Mouse (Mus musculus): ENCODE data around the gene Cyp1a1. TPM values are rescaled to one million over a fixed set of nuclear protein-coding genes. Genes with fewer than 3 reads are reported as not detected.

The Cyp1a1 gene
- polyA plus RNA-seq, 2 experiments = 0.04 TPM; not detected in 1

GRCm38 (mm10) chr9:57644944-57645893, 42.5 kb upstream of the Cyp1a1 start:
- DNase-seq (ENCODE audit: low spot score) (peak; percentile 85), ATAC-seq (ENCODE audit: low FRiP score, low read depth) (peak; percentile 91)
- WGBS = 1% methylated on average over 25 of the region's 85 CpGs
- Histone ChIP-seq H3K27me3 (ENCODE audit: control insufficient read depth, insufficient read depth, low read length) (no peaks in the 10 kb centered on the region), H3K9me3 (ENCODE audit: control insufficient read depth, low read length) (no peaks in the 10 kb centered on the region), H3K4me3 (replicated peaks; ENCODE audit: low read length) (peak overlapping the region; percentile 95), H3K4me1 (ENCODE audit: control insufficient read depth, insufficient read depth, low read length) (peaks cover 33% of the 10 kb centered on the region), H3K9ac (ENCODE audit: low read depth, low read length, severe bottlenecking) (peak overlapping the region; percentile 98), H3K27ac (replicated peaks; ENCODE audit: low read depth, low read length) (peak overlapping the region; percentile 93), H3K4me2 (replicated peaks; ENCODE audit: low read depth, low read length, severe bottlenecking) (peak overlapping the region; percentile 71), H3K36me3 (ENCODE audit: control insufficient read depth, insufficient read depth, low read length) (peaks cover 8% of the 10 kb centered on the region)
- 0 out of 2 replicates have a peak, but pooled peaks have one; percentile 49 for TF ChIP-seq POLR2A (IDR thresholded peaks at IDR 0.05; ENCODE audit: borderline replicate concordance, extremely low read depth, insufficient read depth, insufficient read length)

GRCm38 (mm10) chr9:57646551-57647103, 41.1 kb upstream of the Cyp1a1 start:
- no peak for TF ChIP-seq POLR2A (IDR thresholded peaks at IDR 0.05; ENCODE audit: borderline replicate concordance, extremely low read depth, insufficient read depth, insufficient read length)
- DNase-seq (ENCODE audit: low spot score) = no peak
- Histone ChIP-seq H3K27ac (replicated peaks; ENCODE audit: low read depth, low read length) (no peak overlapping the region), H3K27me3 (ENCODE audit: control insufficient read depth, insufficient read depth, low read length) (no peaks in the 10 kb centered on the region), H3K36me3 (ENCODE audit: control insufficient read depth, insufficient read depth, low read length) (peaks cover 6% of the 10 kb centered on the region; the same call in 1 of the 2 replicates), H3K4me2 (replicated peaks; ENCODE audit: low read depth, low read length, severe bottlenecking) (no peak overlapping the region), H3K4me1 (ENCODE audit: control insufficient read depth, insufficient read depth, low read length) (peaks cover 31% of the 10 kb centered on the region), H3K4me3 (replicated peaks; ENCODE audit: low read length) (no peak overlapping the region), H3K9ac (ENCODE audit: low read depth, low read length, severe bottlenecking) (no peak overlapping the region), H3K9me3 (ENCODE audit: control insufficient read depth, low read length) (no peaks in the 10 kb centered on the region)
- ATAC-seq (ENCODE audit: low FRiP score, low read depth) = no peak
- WGBS = 57% methylated on average over 12 of the region's 12 CpGs

- Histone ChIP-seq H3K9ac (ENCODE audit: low read depth, low read length, severe bottlenecking) (no peak overlapping the region), H3K27ac (replicated peaks; ENCODE audit: low read depth, low read length) (no peak overlapping the region), H3K27me3 (ENCODE audit: control insufficient read depth, insufficient read depth, low read length) (no peaks in the 10 kb centered on the region), H3K9me3 (ENCODE audit: control insufficient read depth, low read length) (no peaks in the 10 kb centered on the region), H3K4me1 (ENCODE audit: control insufficient read depth, insufficient read depth, low read length) (peaks cover 28% of the 10 kb centered on the region), H3K36me3 (ENCODE audit: control insufficient read depth, insufficient read depth, low read length) (no peaks in the 10 kb centered on the region), H3K4me3 (replicated peaks; ENCODE audit: low read length) (no peak overlapping the region), H3K4me2 (replicated peaks; ENCODE audit: low read depth, low read length, severe bottlenecking) (no peak overlapping the region)
- 76% methylated on average over 4 of the region's 4 CpGs for WGBS
- no peak for ATAC-seq (ENCODE audit: low FRiP score, low read depth)
- no peak for TF ChIP-seq POLR2A (IDR thresholded peaks at IDR 0.05; ENCODE audit: borderline replicate concordance, extremely low read depth, insufficient read depth, insufficient read length)
- no peak for DNase-seq (ENCODE audit: low spot score)
Observed at GRCm38 (mm10) chr9:57647286-57648108, 40.2 kb upstream of the Cyp1a1 start.

GRCm38 (mm10) chr9:57650130-57650785, 37.5 kb upstream of the Cyp1a1 start:
- no peak overlapping the region for H3K4me2 ChIP-seq (replicated peaks; ENCODE audit: low read depth, low read length, severe bottlenecking)

More at GRCm38 (mm10) chr9:57650130-57650785, 37.5 kb upstream of the Cyp1a1 start:
- Histone ChIP-seq H3K9me3 (ENCODE audit: control insufficient read depth, low read length) (no peaks in the 10 kb centered on the region), H3K36me3 (ENCODE audit: control insufficient read depth, insufficient read depth, low read length) (no peaks in the 10 kb centered on the region), H3K27me3 (ENCODE audit: control insufficient read depth, insufficient read depth, low read length) (no peaks in the 10 kb centered on the region), H3K27ac (replicated peaks; ENCODE audit: low read depth, low read length) (no peak overlapping the region), H3K4me1 (ENCODE audit: control insufficient read depth, insufficient read depth, low read length) (peaks cover 17% of the 10 kb centered on the region; the same call in 1 of the 2 replicates), H3K9ac (ENCODE audit: low read depth, low read length, severe bottlenecking) (no peak overlapping the region), H3K4me3 (replicated peaks; ENCODE audit: low read length) (no peak overlapping the region)
- no peak for DNase-seq (ENCODE audit: low spot score)
- 87% methylated on average over 6 of the region's 6 CpGs for WGBS
- no peak for ATAC-seq (ENCODE audit: low FRiP score, low read depth)
- no peak for TF ChIP-seq POLR2A (IDR thresholded peaks at IDR 0.05; ENCODE audit: borderline replicate concordance, extremely low read depth, insufficient read depth, insufficient read length)

Data from limb, embryonic 14.5 days (tissue).